Mouse (Mus musculus) C2C12 (cell line): ENCODE data around the gene Slc35e1. TPM values are rescaled to one million over a fixed set of nuclear protein-coding genes. Genes with fewer than 3 reads are reported as not detected.
A peak's percentile ranks its signal among the peaks of the same experiment; 100 is the strongest.

Experiments used
- H3K27me3 ChIP-seq: one replicate; pipeline ENCODE4 v1.6.1; 2011; ENCODE audit not compliant: control insufficient read depth, insufficient read depth, insufficient read length
- H3K36me3 ChIP-seq: one replicate; pipeline ENCODE4 v1.6.1; 2011; ENCODE audit not compliant: control insufficient read depth, insufficient read depth
- H3K4me3 ChIP-seq: one replicate; pipeline ENCODE4 v1.5.1; 2011; ENCODE audit warnings: mild to moderate bottlenecking, control low read depth; ENCODE audit not compliant: poor library complexity, insufficient read depth, severe bottlenecking
- H3K79me2 ChIP-seq: one replicate; pipeline ENCODE4 v1.6.1; 2011; ENCODE audit not compliant: control insufficient read depth, insufficient read depth
- H3K79me3 ChIP-seq: one replicate; pipeline ENCODE4 v1.6.1; 2011; ENCODE audit warnings: low read depth, control low read depth
- H3ac ChIP-seq: one replicate; pipeline ENCODE3; 2011; ENCODE audit warnings: low read depth; ENCODE audit not compliant: control insufficient read depth, insufficient read length
- CEBPB ChIP-seq: IDR thresholded peaks from one replicate; pipeline ENCODE4 v1.6.1; 2011; ENCODE audit warnings: low read depth, mild to moderate bottlenecking, control low read depth, moderate library complexity
- CTCF ChIP-seq: IDR thresholded peaks from one replicate; pipeline ENCODE4 v1.5.1; 2011; ENCODE audit not compliant: control insufficient read depth, insufficient read depth, insufficient read length
- FOSL1 ChIP-seq: IDR thresholded peaks from one replicate; pipeline ENCODE4 v1.8.0; 2011; ENCODE audit warnings: mild to moderate bottlenecking, low read length; ENCODE audit not compliant: poor library complexity, insufficient read depth, severe bottlenecking
- MAX ChIP-seq: IDR thresholded peaks from one replicate; pipeline ENCODE4 v1.6.1; 2011; ENCODE audit warnings: mild to moderate bottlenecking, control low read depth
- MYOD1 ChIP-seq: IDR thresholded peaks from one replicate; pipeline ENCODE4 v1.6.1; 2011; ENCODE audit warnings: low read depth; ENCODE audit not compliant: control insufficient read depth, insufficient read length
- MYOG ChIP-seq: IDR thresholded peaks from one replicate; pipeline ENCODE4 v1.6.1; 2011; ENCODE audit not compliant: control insufficient read depth, insufficient read length; ENCODE audit errors: extremely low read depth
- USF1 ChIP-seq: IDR thresholded peaks from one replicate; pipeline ENCODE4 v1.6.1; 2011; ENCODE audit warnings: low read depth, mild to moderate bottlenecking, control low read depth, moderate library complexity
- long read RNA-seq, 2 experiments: library from polyadenylated mRNA; unstranded; transcript quantifications; one replicate each; pipeline ENCODE4 v2.0.0; 2019 to 2020
- polyA plus RNA-seq: library from polyadenylated mRNA; unstranded; fragments of >200 nt; fragmentation: generic; extraction: Trizol; gene quantifications from one replicate; pipeline ENCODE4 v1.2.1, GENCODE M21; 2012; ENCODE audit warnings: missing spikeins

Gene Slc35e1
- 27.5 TPM for polyA plus RNA-seq
- long read RNA-seq, experiment 1, partial matches to known transcripts: 0 of 3 reads
- long read RNA-seq, experiment 1, other reads (novel, unspliced or antisense): 3 of 3 reads
- long read RNA-seq, experiment 2, full-length matches to known transcripts: 5 of 15 reads
- long read RNA-seq, experiment 2, partial matches to known transcripts: 2 of 15 reads
- long read RNA-seq, experiment 2, other reads (novel, unspliced or antisense): 8 of 15 reads

DNA sequence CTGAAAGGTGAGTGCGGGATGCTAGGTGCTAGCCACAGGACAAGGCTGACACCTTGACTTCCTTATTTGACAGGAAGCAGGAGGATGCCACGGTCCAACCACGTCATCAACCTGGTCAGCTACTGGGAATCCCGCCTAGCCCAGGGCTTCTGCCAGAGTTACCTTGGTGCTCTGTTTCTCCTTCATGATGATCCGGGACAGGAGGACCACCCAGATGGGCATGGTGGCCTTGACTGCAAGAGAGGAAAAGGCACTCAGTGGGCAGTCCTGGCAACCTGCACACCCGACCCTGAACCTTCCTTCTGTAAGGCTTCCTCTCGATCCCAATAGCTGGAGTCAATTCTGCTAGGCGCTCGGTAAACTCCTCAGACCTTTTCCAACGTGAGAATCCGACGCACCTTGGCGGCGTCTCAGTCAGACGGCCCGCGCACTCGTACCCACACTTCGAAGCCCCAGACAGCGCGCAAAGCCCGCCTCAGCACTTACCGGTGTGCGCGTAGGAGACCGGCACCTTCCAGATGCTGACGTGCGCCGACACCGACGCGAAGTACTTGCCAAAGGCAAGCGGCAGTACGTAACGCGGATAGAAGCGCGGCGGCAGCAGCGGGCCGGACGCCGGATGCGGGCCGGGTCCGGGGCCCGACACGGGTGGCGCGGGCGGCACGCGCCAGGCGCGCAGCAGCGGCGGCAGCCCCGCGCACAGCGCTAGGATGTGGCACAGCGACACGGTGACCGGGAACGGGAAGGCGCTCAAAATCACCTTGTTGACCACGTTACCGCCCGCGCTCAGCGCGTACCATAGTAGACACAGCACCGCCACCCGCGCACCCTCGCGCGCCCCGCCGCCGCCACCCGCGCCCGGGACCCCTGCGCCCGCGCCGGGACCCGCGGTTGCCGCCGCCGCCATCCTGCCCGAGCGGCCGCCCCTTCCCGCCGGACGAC, at the start of gene Slc35e1:
Gene Slc35e1, minus strand, starts transcription at position 935 of the 942 bp plus-strand sequence.
- Histone ChIP-seq H3K79me3 (peaks cover 31% of the 10 kb centered on the region), H3ac (peak within 1 kb of the TSS; percentile 94), H3K36me3 (peaks cover 55% of the 10 kb centered on the region), H3K27me3 (no peaks in the 10 kb centered on the region), H3K79me2 (peaks cover 79% of the 10 kb centered on the region), H3K4me3 (peak within 1 kb of the TSS; percentile 66)
- no peak for TF ChIP-seq USF1
- no peak for TF ChIP-seq MAX
- no peak for TF ChIP-seq FOSL1
- no peak for TF ChIP-seq CTCF
- no peak for TF ChIP-seq MYOD1
- TF ChIP-seq CEBPB: no peak
- no peak for TF ChIP-seq MYOG

GRCm38 (mm10) chr8:72539234-72539633, 46.8 kb upstream of the Slc35e1 start:
- Histone ChIP-seq H3ac (no peak overlapping the region), H3K27me3 (no peaks in the 10 kb centered on the region), H3K79me3 (peaks cover 92% of the 10 kb centered on the region), H3K4me3 (no peak overlapping the region), H3K36me3 (peaks cover 15% of the 10 kb centered on the region), H3K79me2 (peaks cover 100% of the 10 kb centered on the region)
- no peak for TF ChIP-seq MYOD1
- TF ChIP-seq CTCF: no peak
- TF ChIP-seq FOSL1: no peak
- TF ChIP-seq MAX: no peak
- no peak for TF ChIP-seq MYOG
- TF ChIP-seq CEBPB: no peak
- TF ChIP-seq USF1: no peak

DNA sequence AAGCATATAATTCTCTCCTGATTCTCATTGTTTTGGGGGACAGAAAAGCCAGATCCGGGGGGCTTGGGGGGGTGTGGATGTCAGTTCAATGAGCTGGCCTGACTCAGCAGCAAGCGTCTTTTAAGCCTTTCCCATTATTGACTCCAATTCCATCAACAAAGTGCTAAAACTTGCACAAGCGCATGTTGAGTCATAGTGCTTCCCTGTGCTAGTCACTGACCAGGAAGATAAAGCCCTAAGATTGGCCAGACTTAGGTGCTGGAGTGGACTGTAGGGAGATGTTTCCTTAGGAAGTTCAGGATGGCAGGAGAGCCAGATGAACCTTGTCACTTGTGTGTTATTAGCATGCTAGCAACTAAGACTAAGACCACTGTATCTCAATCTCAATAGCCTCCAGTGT, 42.5 kb upstream of the Slc35e1 start:
- no peak overlapping the region for H3K4me3 ChIP-seq
- H3K27me3 ChIP-seq: no peaks in the 10 kb centered on the region
- peaks cover 99% of the 10 kb centered on the region for H3K79me2 ChIP-seq
- peaks cover 90% of the 10 kb centered on the region for H3K79me3 ChIP-seq
- no peak overlapping the region for H3ac ChIP-seq
- TF ChIP-seq FOSL1 (no peak), MYOG (no peak), USF1 (no peak), MYOD1 (no peak), CTCF (no peak), CEBPB (no peak), MAX (no peak)
- peaks cover 9% of the 10 kb centered on the region for H3K36me3 ChIP-seq

- H3K36me3 ChIP-seq: peaks cover 9% of the 10 kb centered on the region
- TF ChIP-seq CTCF (no peak), MAX (no peak), MYOD1 (no peak), USF1 (no peak), CEBPB (no peak), FOSL1 (no peak), MYOG (no peak)
- H3ac ChIP-seq: no peak overlapping the region
- H3K79me3 ChIP-seq: peaks cover 88% of the 10 kb centered on the region
- no peak overlapping the region for H3K4me3 ChIP-seq
- no peaks in the 10 kb centered on the region for H3K27me3 ChIP-seq
- peaks cover 99% of the 10 kb centered on the region for H3K79me2 ChIP-seq
These were observed 39.7 kb upstream of the Slc35e1 start for GRCm38 (mm10) chr8:72532103-72532502.

GRCm38 (mm10) chr8:72521888-72522287, 29.5 kb upstream of the Slc35e1 start:
- no peaks in the 10 kb centered on the region for H3K27me3 ChIP-seq
- TF ChIP-seq MYOD1 (no peak), CTCF (no peak), MYOG (no peak), CEBPB (no peak), USF1 (no peak), FOSL1 (no peak), MAX (no peak)

More at GRCm38 (mm10) chr8:72521888-72522287, 29.5 kb upstream of the Slc35e1 start:
- Histone ChIP-seq H3K36me3 (peaks cover 3% of the 10 kb centered on the region), H3K4me3 (no peak overlapping the region), H3ac (no peak overlapping the region), H3K79me2 (peaks cover 92% of the 10 kb centered on the region), H3K79me3 (peaks cover 58% of the 10 kb centered on the region)
